Mouse (Mus musculus): ENCODE results near the gene Ndufa4. TPM values are rescaled to one million over a fixed set of nuclear protein-coding genes. Genes with fewer than 3 reads are reported as not detected.
"Not testable (repeated sequence)": the region's sequence is repeated elsewhere in the genome, so short reads cannot be mapped to it uniquely, and the experiment has no call there.

Gene Ndufa4
- polyA plus RNA-seq, 1 experiment from 2014 or later = 792 TPM

DNA sequence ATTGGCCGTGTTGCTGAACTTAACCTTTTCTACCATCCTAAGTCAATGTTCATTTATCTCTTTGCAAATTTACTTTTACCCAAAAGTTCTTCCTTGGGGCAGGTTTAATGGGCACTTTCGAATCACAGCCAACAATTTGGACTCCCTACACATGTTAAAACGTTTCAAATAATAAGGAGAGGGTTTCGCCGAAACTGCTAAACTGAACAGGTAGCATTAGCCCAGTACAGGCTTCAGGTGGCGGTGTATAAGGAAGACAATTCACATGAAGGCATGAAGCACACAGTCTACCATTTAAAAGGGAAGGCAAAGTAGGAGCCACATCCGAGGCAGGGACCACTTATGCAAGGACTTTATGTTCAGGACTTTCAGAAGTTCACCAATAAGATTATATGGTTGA, 873 bp upstream of the Ndufa4 start:
- peaks cover 10% of the 10 kb centered on the region; the same call in 1 of the 2 replicates for H3K36me3 ChIP-seq (ENCODE audit: control insufficient read depth, insufficient read depth, low read length)
- H3K4me1 ChIP-seq (replicated peaks; ENCODE audit: control insufficient read depth, insufficient read depth, low read length) = peaks cover 6% of the 10 kb centered on the region
- no peaks in the 10 kb centered on the region for H3K27me3 ChIP-seq (replicated peaks; ENCODE audit: control insufficient read depth, insufficient read depth, low read length)
- ATAC-seq (replicated peaks; ENCODE audit: low FRiP score) = no peak
- no peaks in the 10 kb centered on the region for H3K9me3 ChIP-seq (ENCODE audit: control insufficient read depth, low read length)
- WGBS = 31% methylated on average over 7 of the region's 7 CpGs
- no peak for DNase-seq (ENCODE audit: low spot score)
- H3K27ac ChIP-seq (ENCODE audit: low read depth, low read length) = no peak overlapping the region
- peak overlapping the region; percentile 88 for H3K9ac ChIP-seq (ENCODE audit: low read depth, low read length)
- peak overlapping the region; percentile 87 for H3K4me3 ChIP-seq (ENCODE audit: low read depth, low read length)
- peak overlapping the region; percentile 86 for H3K4me2 ChIP-seq

DNA sequence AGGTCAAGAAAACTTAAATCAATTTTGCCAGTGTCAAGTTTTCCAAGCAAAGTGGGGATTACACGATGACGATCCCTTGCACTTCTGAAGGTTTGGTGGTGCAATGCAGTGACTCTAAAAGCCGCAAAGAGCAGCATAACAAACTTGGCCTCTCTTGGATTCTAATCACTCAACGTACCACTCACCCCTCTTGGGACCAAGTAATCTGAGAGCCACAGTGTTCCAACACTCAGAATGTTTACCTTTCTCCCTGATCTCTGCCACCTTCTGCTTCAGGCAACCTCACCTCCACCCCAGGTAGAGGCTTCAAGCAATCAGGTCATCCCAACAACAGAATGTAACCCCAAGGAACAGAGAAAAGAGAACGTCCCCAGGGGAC, 418 bp downstream of the Ndufa4 start:
- DNase-seq (ENCODE audit: low spot score) (no peak), ATAC-seq (replicated peaks; ENCODE audit: low FRiP score) (peak; percentile 53)
- peak overlapping the region; percentile 48; the same call in 1 of the 2 replicates for H3K27ac ChIP-seq (ENCODE audit: low read depth, low read length)
- peak overlapping the region; percentile 87 for H3K4me3 ChIP-seq (ENCODE audit: low read depth, low read length)
- H3K4me2 ChIP-seq = peak overlapping the region; percentile 86
- peak overlapping the region; percentile 88 for H3K9ac ChIP-seq (ENCODE audit: low read depth, low read length)
- peaks cover 6% of the 10 kb centered on the region for H3K4me1 ChIP-seq (replicated peaks; ENCODE audit: control insufficient read depth, insufficient read depth, low read length)
- H3K36me3 ChIP-seq (ENCODE audit: control insufficient read depth, insufficient read depth, low read length) = peaks cover 10% of the 10 kb centered on the region; the same call in 1 of the 2 replicates
- under 1% methylated on average over 5 of the region's 5 CpGs for WGBS
- H3K9me3 ChIP-seq (ENCODE audit: control insufficient read depth, low read length) = no peaks in the 10 kb centered on the region
- no peaks in the 10 kb centered on the region for H3K27me3 ChIP-seq (replicated peaks; ENCODE audit: control insufficient read depth, insufficient read depth, low read length)

DNA sequence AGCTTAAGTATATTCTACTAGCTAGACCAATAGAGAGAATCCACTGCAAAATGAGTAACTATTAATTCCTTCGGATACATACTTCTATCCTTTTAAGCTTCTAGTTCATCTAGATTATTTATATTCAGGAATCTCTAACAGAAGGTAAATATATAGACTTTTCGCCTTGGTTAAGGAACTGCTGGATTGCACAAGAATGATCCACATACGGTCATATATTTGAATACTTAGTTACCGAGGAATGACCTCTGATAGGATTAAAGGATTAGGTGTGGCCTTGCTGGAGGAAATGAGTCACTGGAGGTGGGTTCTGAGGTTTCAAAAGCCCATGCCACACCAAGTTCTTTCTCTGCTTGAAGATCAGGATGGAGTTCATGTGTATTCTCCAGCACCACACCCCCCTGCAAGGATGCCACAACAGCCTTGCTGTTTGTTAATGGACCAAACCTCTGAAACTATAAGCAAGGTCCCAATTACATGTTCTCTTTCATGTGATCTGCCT, 6.4 kb downstream of the Ndufa4 start:
- no peak for DNase-seq (ENCODE audit: low spot score)
- H3K36me3 ChIP-seq (ENCODE audit: control insufficient read depth, insufficient read depth, low read length) = peaks cover 14% of the 10 kb centered on the region

DNA sequence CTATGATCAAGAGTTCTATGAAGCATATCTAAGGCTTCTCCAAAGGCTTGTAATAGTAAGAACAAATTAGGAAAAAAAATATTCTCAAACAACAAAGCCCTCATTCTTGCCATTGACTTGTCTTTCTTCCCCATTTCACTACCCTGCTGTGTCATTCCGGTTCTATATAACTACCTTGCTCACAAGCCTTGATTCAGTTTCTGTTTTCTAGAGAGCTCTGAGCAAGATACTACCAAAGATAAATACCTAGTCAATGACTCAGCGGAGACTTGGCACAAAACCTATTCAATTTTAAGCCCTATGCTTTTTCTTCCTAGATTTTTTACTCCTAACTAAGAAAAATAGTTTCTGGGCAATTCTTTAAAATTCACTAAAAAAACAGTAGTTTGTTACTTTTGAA, 31.9 kb downstream of the Ndufa4 start:
- DNase-seq (ENCODE audit: low spot score); H3K4me2 ChIP-seq; H3K4me3 ChIP-seq (ENCODE audit: low read depth, low read length); H3K9me3 ChIP-seq (ENCODE audit: control insufficient read depth, low read length); ATAC-seq (replicated peaks; ENCODE audit: low FRiP score); H3K27ac ChIP-seq (ENCODE audit: low read depth, low read length); H3K27me3 ChIP-seq (replicated peaks; ENCODE audit: control insufficient read depth, insufficient read depth, low read length); H3K9ac ChIP-seq (ENCODE audit: low read depth, low read length); H3K4me1 ChIP-seq (replicated peaks; ENCODE audit: control insufficient read depth, insufficient read depth, low read length); H3K36me3 ChIP-seq (ENCODE audit: control insufficient read depth, insufficient read depth, low read length): not testable (repeated sequence)
- no CpG with 5 or more reads among the region's 2 CpGs for WGBS

More for the DNA sequence above, 6.4 kb downstream of the Ndufa4 start:
- Histone ChIP-seq H3K9ac (ENCODE audit: low read depth, low read length) (no peak overlapping the region), H3K27ac (ENCODE audit: low read depth, low read length) (no peak overlapping the region), H3K9me3 (ENCODE audit: control insufficient read depth, low read length) (no peaks in the 10 kb centered on the region), H3K4me1 (replicated peaks; ENCODE audit: control insufficient read depth, insufficient read depth, low read length) (no peaks in the 10 kb centered on the region; the same call in 1 of the 2 replicates), H3K27me3 (replicated peaks; ENCODE audit: control insufficient read depth, insufficient read depth, low read length) (no peaks in the 10 kb centered on the region), H3K4me2 (no peak overlapping the region), H3K4me3 (ENCODE audit: low read depth, low read length) (no peak overlapping the region)
- no peak for ATAC-seq (replicated peaks; ENCODE audit: low FRiP score)
- WGBS = 85% methylated on average over 4 of the region's 4 CpGs

Other genes starting within 250 kb of the Ndufa4 start
- 42.2 and 46.5 TPM in 2 replicates for gene Phf14, start 312 bp upstream of the Ndufa4 start, polyA plus RNA-seq (2014; fragmentation: Nextera tagmentation; extraction: Ambion mirVana)